Mouse (Mus musculus) layer of hippocampus, adult 9-11 months (tissue): Measurements from ENCODE around the gene Adamts2.

ENCODE experiments used
- DNase-seq: peaks from one replicate; pipeline ENCODE4 v3.0.0; 2022

Adamts2 gene

GRCm38 (mm10) chr11:50673525-50674250, 71.8 kb downstream of the Adamts2 start:
- DNase-seq: no peak

- DNase-seq: no peak
These were observed 72.5 kb downstream of the Adamts2 start for GRCm38 (mm10) chr11:50674390-50674789.

- no peak for DNase-seq
These were observed 76.8 kb downstream of the Adamts2 start for GRCm38 (mm10) chr11:50678650-50679049.

- DNase-seq: no peak
These were observed 80.1 kb downstream of the Adamts2 start for GRCm38 (mm10) chr11:50681940-50682339.

GRCm38 (mm10) chr11:50683821-50684220, 81.9 kb downstream of the Adamts2 start:
- DNase-seq: peak; percentile 19

GRCm38 (mm10) chr11:50688584-50688983, 86.7 kb downstream of the Adamts2 start:
- no peak for DNase-seq

- no peak for DNase-seq
These were observed 87.8 kb downstream of the Adamts2 start for GRCm38 (mm10) chr11:50689672-50690071.

GRCm38 (mm10) chr11:50699971-50700370, 98.1 kb downstream of the Adamts2 start:
- no peak for DNase-seq

GRCm38 (mm10) chr11:50700496-50700895, 98.6 kb downstream of the Adamts2 start:
- no peak for DNase-seq

- no peak for DNase-seq
These were observed 101.5 kb downstream of the Adamts2 start for GRCm38 (mm10) chr11:50703397-50703796.

- DNase-seq: no peak
These were observed 102.6 kb downstream of the Adamts2 start for GRCm38 (mm10) chr11:50704511-50704910.

- no peak for DNase-seq
These were observed 105.4 kb downstream of the Adamts2 start for GRCm38 (mm10) chr11:50707259-50707658.

GRCm38 (mm10) chr11:50713610-50714202, 111.8 kb downstream of the Adamts2 start:
- no peak for DNase-seq

- no peak for DNase-seq
These were observed 113.2 kb downstream of the Adamts2 start for GRCm38 (mm10) chr11:50715091-50715490.

- no peak for DNase-seq
These were observed 115.6 kb downstream of the Adamts2 start for GRCm38 (mm10) chr11:50717381-50717897.

GRCm38 (mm10) chr11:50718862-50719261, 117.0 kb downstream of the Adamts2 start:
- no peak for DNase-seq

GRCm38 (mm10) chr11:50720421-50720820, 118.5 kb downstream of the Adamts2 start:
- no peak for DNase-seq

- DNase-seq: no peak
These were observed 119.1 kb downstream of the Adamts2 start for GRCm38 (mm10) chr11:50720856-50721550.

- no peak for DNase-seq
These were observed 123.7 kb downstream of the Adamts2 start for GRCm38 (mm10) chr11:50725595-50725994.

GRCm38 (mm10) chr11:50726035-50726434, 124.2 kb downstream of the Adamts2 start:
- DNase-seq: no peak

- DNase-seq: no peak
These were observed 131.3 kb downstream of the Adamts2 start for GRCm38 (mm10) chr11:50733146-50733545.

GRCm38 (mm10) chr11:50734129-50734528, 132.2 kb downstream of the Adamts2 start:
- no peak for DNase-seq

GRCm38 (mm10) chr11:50736548-50736947, 134.7 kb downstream of the Adamts2 start:
- DNase-seq: no peak

- DNase-seq: no peak
These were observed 136.6 kb downstream of the Adamts2 start for GRCm38 (mm10) chr11:50738436-50738835.
